Mouse (Mus musculus): ENCODE results near the gene Rad9a.

DNA sequence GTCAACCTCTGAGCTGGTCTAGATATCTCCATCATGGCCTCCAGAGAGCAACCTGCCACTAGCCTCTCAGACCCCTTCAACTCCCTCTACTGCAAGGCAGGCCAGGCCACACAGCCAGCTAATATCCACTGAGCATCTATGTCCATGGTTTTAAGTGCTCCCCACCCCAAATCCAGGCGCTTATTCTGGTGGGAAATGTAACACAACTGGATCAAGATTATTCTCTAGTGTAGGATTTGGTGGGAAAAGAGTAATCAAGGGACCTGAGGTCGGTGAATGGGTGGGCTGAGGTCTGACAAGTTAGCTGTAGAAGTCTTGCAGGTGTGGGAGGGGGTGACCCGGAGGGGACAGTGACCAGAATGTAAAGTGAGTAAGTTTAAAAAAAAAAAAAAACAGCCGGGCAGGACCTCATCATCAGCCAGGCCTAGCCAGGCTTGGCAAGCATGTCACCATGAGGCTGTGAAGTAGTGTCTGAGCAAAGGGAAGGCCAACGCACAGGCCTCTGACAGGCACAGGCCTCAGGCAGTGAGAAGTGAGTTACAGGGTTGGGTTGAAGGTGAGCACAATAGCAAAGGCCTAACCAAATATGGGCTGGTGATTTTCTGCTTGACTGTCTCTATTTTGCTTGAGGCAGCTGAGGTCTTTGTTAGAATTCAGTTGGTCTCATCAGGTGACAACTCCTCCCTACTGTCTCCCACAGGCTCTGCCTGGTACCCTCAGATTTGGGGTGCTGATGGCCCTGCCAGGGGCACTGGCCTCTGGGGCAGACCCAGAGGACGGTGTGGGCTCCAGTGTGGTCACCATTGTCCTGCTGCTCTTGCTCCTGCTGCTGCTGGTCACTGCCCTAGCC is 46.0 kb downstream of the Rad9a start:
- TF ChIP-seq CTCF (IDR thresholded peaks at IDR 0.05; ENCODE audit: low read depth), result no peak
- no peak for TF ChIP-seq EP300 (optimal IDR thresholded peaks at IDR 0.05)

All from stomach, postnatal 0 days (tissue).